Mouse (Mus musculus) hindbrain, embryonic 11.5 days (tissue): ENCODE measurements around the gene Snrnp70. TPM values are rescaled to one million over a fixed set of nuclear protein-coding genes. Genes with fewer than 3 reads are reported as not detected.

Experiments
- ATAC-seq: fragments of 200-750 bp; cut with Nextera tagmentation; 2 replicates; pipeline ENCODE4 v1.8.0; 2017; ENCODE audit warnings: mild to moderate bottlenecking, moderate TSS enrichment, moderate library complexity; ENCODE audit not compliant: low FRiP score
- DNase-seq: peaks from one replicate; pipeline ENCODE4 v3.0.0-alpha.2; 2015; ENCODE audit warnings: low spot score
- H3K27ac ChIP-seq: fragments of 300-500 bp; sonication (generic); 2 replicates; pipeline ENCODE4 v1.5.1; 2014; ENCODE audit warnings: mild to moderate bottlenecking, low read depth, low read length
- H3K27me3 ChIP-seq: fragments of 300-500 bp; sonication (generic); 2 replicates; pipeline ENCODE4 v1.6.1; 2014; ENCODE audit warnings: mild to moderate bottlenecking, low read length, moderate library complexity, mixed read lengths; ENCODE audit not compliant: control insufficient read depth, insufficient read depth
- H3K36me3 ChIP-seq: fragments of 300-500 bp; sonication (generic); 2 replicates; pipeline ENCODE4 v1.6.1; 2014; ENCODE audit warnings: mild to moderate bottlenecking, low read length, moderate library complexity, mixed read lengths; ENCODE audit not compliant: control insufficient read depth, insufficient read depth
- H3K4me1 ChIP-seq: fragments of 300-500 bp; sonication (generic); replicated peaks from 2 replicates; pipeline ENCODE4 v1.6.1; 2014; ENCODE audit warnings: low read length, mixed read lengths; ENCODE audit not compliant: control insufficient read depth, insufficient read depth
- H3K4me2 ChIP-seq: fragments of 300-500 bp; sonication (generic); replicated peaks from 2 replicates; pipeline ENCODE4 v1.6.1; 2014; ENCODE audit warnings: mild to moderate bottlenecking, low read depth, low read length
- H3K4me3 ChIP-seq: fragments of 300-500 bp; sonication (generic); 2 replicates; pipeline ENCODE4 v1.5.1; 2014; ENCODE audit warnings: low read depth, low read length
- H3K9ac ChIP-seq: fragments of 300-500 bp; sonication (generic); 2 replicates; pipeline ENCODE4 v1.6.1; 2014; ENCODE audit warnings: low read depth, low read length
- H3K9me3 ChIP-seq: fragments of 300-500 bp; sonication (generic); 2 replicates; pipeline ENCODE4 v1.6.1; 2016; ENCODE audit warnings: low read length; ENCODE audit not compliant: control insufficient read depth
- WGBS: fragments of 180-500 bp; shearing (Covaris S2); extraction: QIAGEN DNeasy Blood & Tissue Kit; methylation state at CpG from one replicate; pipeline ENCODE4 v1.1.7; 2014; 5-methylcytosine and 5-hydroxymethylcytosine counted together
- polyA plus RNA-seq: library from polyadenylated mRNA; unstranded; fragments of >200 nt; fragmentation: Nextera tagmentation; extraction: Ambion mirVana; gene quantifications from 2 replicates; pipeline ENCODE4 v1.2.1, GENCODE M21; 2014

Gene Snrnp70
- polyA plus RNA-seq = 76.5 and 114 TPM in 2 replicates

DNA sequence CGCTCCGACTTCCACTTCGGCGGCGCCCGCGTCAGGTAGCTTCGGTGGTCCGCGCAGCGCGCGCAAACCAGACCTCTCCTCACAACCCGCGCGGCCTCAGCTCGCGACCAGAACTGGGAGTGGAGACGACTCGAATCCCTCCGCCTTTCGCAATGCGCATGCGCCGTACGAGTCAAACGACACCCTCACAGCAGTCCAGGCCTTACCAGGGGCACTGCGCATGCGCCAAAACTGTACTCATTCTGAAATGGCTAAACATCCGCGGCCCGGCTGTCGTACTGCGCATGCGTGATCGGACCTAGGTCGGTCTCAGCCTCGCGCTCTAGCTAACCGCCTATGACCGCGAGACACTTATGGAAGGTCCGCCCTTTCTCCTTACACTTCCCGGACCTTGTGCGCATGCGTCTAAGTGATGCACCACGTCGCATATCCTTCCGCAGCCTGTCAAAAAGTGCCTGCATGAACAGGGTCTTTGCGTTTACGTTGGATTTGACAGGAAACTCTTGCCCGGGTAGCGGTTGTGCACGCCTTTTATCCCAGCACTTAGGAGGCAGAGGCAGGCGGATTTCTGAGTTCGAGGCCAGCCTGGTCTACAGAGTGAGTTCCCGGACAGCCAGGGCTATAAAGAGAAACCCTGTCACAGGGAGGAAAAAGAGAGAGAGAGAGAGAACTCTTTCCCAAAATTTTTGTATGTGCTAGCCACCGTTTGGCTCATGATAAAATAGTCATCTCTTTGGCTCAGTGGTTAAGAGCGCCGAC, at the start of gene Snrnp70:
TSS of gene Snrnp70 (minus strand) at position 165 of the 759 bp plus-strand sequence.
- H3K4me1 ChIP-seq = 0 out of 2 replicates have a peak, but pooled peaks cover 3% of the 10 kb centered on the region
- peak within 1 kb of the TSS; percentile 89 for H3K4me3 ChIP-seq
- peak within 1 kb of the TSS; percentile 99 for H3K27ac ChIP-seq
- under 1% methylated on average over 60 of the region's 60 CpGs for WGBS
- peak within 1 kb of the TSS; percentile 94 for H3K4me2 ChIP-seq
- ATAC-seq (peak; percentile 97), DNase-seq (peak; percentile 100)
- no peaks in the 10 kb centered on the region for H3K27me3 ChIP-seq
- peak within 1 kb of the TSS; percentile 93 for H3K9ac ChIP-seq
- peaks cover 1% of the 10 kb centered on the region; the same call in 1 of the 2 replicates for H3K36me3 ChIP-seq
- H3K9me3 ChIP-seq = no peaks in the 10 kb centered on the region

DNA sequence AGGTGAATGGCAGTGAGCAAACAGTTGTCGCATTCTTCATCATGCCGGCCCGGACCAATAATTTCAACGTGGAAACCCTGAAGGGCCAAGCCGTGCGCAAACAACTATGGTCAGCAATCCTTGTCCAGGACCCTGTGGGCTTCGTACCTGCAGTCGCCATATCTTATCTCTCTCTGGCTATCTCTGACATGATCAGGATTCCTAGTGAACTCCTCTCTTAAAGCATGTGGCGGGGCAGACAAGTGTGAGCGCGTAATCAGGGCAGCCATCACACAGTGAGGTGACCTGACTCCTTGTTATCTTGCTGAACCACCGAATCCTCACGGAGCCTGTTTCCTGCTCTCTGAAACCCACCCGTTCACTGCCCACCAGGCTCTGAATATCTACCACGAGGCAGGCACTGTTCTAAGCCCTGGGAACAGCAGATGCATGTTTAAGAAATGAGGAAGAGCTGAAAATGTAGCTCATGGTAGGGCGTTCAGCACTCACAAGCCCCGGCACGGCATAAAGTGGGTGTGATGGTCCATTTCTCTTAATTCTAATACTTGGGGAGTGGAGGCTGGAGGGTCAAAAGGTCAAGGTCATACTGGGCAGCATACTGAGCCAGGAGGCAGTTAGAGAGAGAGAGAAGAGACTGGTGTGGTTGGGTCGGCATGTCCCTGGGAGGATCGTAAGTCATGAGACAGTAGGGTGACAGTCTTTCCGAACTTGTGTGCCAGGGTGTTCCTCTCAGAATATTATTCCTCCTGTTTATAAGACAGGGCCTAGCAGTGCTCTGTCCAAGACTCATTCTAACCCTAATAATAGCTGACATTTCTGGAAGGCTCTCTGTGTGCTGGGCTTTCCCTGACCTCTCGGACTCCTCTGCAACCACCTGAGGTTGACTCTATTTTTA, 48.2 kb upstream of the Snrnp70 start:
- no peak for DNase-seq

DNA sequence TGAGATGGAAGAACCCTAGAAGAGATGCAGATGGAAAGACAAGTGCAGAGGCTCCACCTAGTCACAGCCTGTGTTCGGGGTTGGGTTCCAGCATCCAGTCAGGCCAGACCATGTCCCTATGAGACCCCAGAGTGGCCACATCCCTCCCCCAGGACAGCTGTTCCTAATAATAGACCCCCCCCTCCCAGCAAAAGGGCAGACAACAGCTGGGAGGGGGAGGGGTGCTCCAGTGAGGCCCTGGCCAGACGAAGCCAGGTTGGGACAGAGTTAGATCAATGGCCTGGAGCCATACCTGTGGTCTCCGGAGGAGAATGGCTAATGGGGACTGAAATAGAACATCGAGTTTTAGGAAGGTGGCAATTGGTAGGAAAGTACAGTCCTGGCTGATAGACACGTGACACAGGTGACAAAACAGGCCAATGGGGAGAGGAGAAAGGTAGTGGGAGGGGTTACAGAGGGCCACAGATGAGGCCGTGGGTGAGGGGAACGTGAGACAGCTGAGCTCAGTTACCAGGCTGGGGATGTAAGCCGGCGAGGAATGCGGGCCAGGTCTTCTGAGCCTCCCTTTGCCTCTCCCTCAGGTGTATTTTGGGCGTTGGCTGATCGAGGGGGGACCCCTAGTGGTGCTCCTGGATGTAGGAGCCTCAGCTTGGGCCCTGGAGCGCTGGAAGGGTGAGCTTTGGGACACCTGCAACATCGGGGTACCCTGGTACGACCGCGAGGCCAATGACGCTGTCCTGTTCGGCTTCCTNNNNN, 42.2 kb upstream of the Snrnp70 start, which contains the start of gene Ruvbl2:
TSS of gene Ruvbl2 (minus strand) at position 576 of the 756 bp plus-strand sequence.
- WGBS = 25% methylated on average over 19 of the region's 19 CpGs
- no peak for DNase-seq
- no peaks in the 10 kb centered on the region for H3K9me3 ChIP-seq
- H3K27me3 ChIP-seq = no peaks in the 10 kb centered on the region
- no peaks in the 10 kb centered on the region for H3K36me3 ChIP-seq
- H3K4me1 ChIP-seq = peaks cover 15% of the 10 kb centered on the region
- no peak within 1 kb of the TSS for H3K4me2 ChIP-seq
- H3K9ac ChIP-seq = no peak within 1 kb of the TSS
- ATAC-seq = no peak
- H3K4me3 ChIP-seq = no peak within 1 kb of the TSS
- no peak within 1 kb of the TSS for H3K27ac ChIP-seq

More for the DNA sequence above, 48.2 kb upstream of the Snrnp70 start:
- Histone ChIP-seq H3K4me1 (no peaks in the 10 kb centered on the region), H3K4me2 (no peak overlapping the region), H3K27ac (no peak overlapping the region), H3K9ac (no peak overlapping the region), H3K27me3 (no peaks in the 10 kb centered on the region), H3K9me3 (no peaks in the 10 kb centered on the region), H3K4me3 (no peak overlapping the region), H3K36me3 (no peaks in the 10 kb centered on the region)
- no peak for ATAC-seq
- WGBS = 90% methylated on average over 22 of the region's 22 CpGs

DNA sequence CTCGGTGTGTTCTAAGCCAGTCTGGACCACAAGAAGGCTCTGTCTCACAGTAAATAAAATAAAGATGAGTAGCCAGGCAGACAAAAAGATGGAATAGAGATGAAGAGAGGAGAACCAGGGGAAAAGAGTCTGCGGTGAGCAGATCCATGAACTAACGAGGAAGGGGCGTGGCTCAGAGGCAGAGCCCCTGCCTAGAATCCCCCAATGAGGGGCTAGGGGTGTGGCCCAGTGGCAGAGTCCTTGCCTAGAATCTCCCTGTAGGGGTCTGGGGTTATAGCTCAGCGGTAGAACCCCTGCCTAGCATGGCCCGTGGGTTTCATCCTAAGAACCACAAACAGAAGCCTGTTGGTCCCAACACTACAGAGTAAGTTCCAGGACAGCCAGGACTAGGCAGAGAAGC, 41.5 kb upstream of the Snrnp70 start:
- 24% methylated on average over 6 of the region's 6 CpGs for WGBS
- no peak overlapping the region for H3K9ac ChIP-seq
- H3K4me3 ChIP-seq = no peak overlapping the region
- no peak overlapping the region for H3K27ac ChIP-seq
- peaks cover under 1% of the 10 kb centered on the region; the same call in 1 of the 2 replicates for H3K36me3 ChIP-seq
- ATAC-seq = no peak
- no peak for DNase-seq
- no peak overlapping the region for H3K4me2 ChIP-seq
- peaks cover 15% of the 10 kb centered on the region for H3K4me1 ChIP-seq
- H3K27me3 ChIP-seq = no peaks in the 10 kb centered on the region
- no peaks in the 10 kb centered on the region for H3K9me3 ChIP-seq

DNA sequence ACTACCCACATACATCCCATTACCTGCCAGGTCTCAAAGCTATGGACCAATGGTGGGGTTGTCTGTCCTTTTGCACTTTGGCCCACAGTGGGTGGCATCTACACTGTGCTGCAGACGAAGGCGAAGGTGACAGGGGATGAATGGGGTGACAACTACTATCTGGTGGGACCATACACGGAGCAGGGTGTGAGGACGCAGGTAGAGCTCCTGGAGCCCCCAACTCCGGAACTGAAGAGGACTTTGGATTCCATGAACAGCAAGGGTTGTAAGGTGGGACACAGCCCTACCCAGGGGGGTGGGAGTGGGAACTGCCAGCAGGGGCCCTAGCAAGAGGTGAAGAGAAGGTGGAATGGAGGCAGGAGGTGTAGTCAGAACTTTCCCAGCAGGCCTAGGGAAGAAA, 40.9 kb upstream of the Snrnp70 start:
- Histone ChIP-seq H3K27me3 (no peaks in the 10 kb centered on the region), H3K9me3 (no peaks in the 10 kb centered on the region), H3K4me1 (peaks cover 15% of the 10 kb centered on the region), H3K4me2 (no peak overlapping the region), H3K9ac (no peak overlapping the region), H3K27ac (no peak overlapping the region), H3K4me3 (no peak overlapping the region), H3K36me3 (peaks cover 3% of the 10 kb centered on the region; the same call in 1 of the 2 replicates)
- DNase-seq (no peak), ATAC-seq (no peak)
- WGBS = 91% methylated on average over 5 of the region's 5 CpGs

DNA sequence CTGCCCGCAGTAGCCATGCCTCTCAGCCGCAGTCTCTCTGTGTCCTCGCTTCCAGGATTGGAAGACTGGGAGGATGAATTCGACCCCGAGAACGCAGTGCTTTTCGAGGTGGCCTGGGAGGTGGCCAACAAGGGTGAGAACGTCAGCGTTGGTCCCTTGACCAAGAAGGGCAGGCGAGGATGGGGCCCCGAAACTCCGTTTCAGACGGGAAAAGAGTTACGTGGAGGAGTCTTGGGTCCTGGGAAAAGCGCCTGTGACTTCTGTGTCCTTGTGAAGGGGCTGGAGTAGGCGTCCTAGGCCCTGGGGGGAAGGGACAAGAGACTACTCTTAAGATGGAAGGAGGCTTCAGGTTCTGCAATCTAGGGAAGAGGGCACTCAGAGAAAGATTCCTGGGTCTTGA, 39.5 kb upstream of the Snrnp70 start:
- 4% methylated on average over 16 of the region's 16 CpGs for WGBS
- 0 out of 2 replicates have a peak overlapping the region, but pooled peaks have one; percentile 7 for H3K27ac ChIP-seq
- H3K4me1 ChIP-seq = peaks cover 15% of the 10 kb centered on the region
- peak overlapping the region; percentile 84 for H3K9ac ChIP-seq
- H3K4me3 ChIP-seq = peak overlapping the region; percentile 91
- H3K36me3 ChIP-seq = peaks cover 3% of the 10 kb centered on the region; the same call in 1 of the 2 replicates
- no peaks in the 10 kb centered on the region for H3K9me3 ChIP-seq
- DNase-seq (no peak), ATAC-seq (peak; percentile 1; the same call in 1 of the 2 replicates)
- H3K4me2 ChIP-seq = peak overlapping the region; percentile 68
- no peaks in the 10 kb centered on the region for H3K27me3 ChIP-seq

DNA sequence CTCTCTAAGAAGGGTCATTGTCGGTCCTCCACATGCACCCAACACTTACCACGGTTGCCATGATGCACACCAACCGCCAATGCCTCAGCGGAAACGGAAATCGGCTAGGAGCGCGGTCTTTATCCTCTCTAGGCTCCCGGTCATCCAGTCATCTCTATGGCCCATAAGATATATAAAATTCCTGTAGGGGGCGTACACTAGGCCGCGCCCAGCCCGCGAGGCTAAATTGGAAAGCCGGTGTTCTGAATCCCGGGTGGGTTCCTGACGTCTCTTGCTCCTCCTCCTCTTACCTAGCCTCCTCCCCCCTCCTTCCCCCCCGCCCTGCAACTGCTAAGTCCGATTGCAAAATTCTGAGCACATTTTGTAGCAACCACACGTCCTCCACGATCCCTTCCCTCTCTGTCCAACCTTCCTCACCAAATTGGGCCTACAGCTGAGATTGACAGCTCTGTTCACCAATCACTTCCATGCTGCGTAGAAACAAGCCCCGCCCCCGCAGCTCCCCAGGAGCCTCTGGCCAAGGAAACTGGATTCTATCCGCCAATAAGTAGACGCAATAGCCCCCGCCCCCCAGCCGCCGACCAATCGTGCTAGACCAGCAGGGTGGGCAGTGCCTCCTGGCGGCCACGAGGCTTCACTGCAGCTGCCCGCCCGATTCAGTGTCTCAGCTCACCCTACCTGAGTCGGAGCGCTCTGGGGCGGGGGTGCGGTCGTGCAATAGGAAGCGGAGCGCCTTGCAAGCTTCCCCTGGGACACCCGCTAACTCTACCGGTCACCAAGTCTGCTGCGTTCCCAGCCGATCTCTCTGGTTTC, 38.9 kb upstream of the Snrnp70 start, which contains the start of gene Gys1:
TSS of gene Gys1 (plus strand) at position 642 of the 813 bp plus-strand sequence.
- Histone ChIP-seq H3K4me2 (peak within 1 kb of the TSS; percentile 91), H3K9me3 (no peaks in the 10 kb centered on the region), H3K27me3 (no peaks in the 10 kb centered on the region), H3K4me3 (peak within 1 kb of the TSS; percentile 91), H3K27ac (peak within 1 kb of the TSS; percentile 86), H3K9ac (peak within 1 kb of the TSS; percentile 84), H3K36me3 (peaks cover 3% of the 10 kb centered on the region), H3K4me1 (peaks cover 15% of the 10 kb centered on the region)
- WGBS = under 1% methylated on average over 45 of the region's 45 CpGs
- DNase-seq = peak; percentile 100
- ATAC-seq = peak; percentile 98
